Mouse (Mus musculus) limb, embryonic 11.5 days (tissue): Measurements from ENCODE around the gene Rap1gap. TPM values are rescaled to one million over a fixed set of nuclear protein-coding genes. Genes with fewer than 3 reads are reported as not detected.

ENCODE experiments used
- ATAC-seq: fragments of 200-750 bp; cut with Nextera tagmentation; 2 replicates; pipeline ENCODE4 v1.8.0; 2017; ENCODE audit warnings: low read depth; ENCODE audit not compliant: insufficient number of reproducible peaks, low FRiP score, low TSS enrichment
- DNase-seq: peaks from one replicate; pipeline ENCODE4 v3.0.0-alpha.2; 2015; ENCODE audit warnings: low spot score
- H3K27ac ChIP-seq: fragments of 300-500 bp; sonication (generic); replicated peaks from 2 replicates; pipeline ENCODE4 v1.5.1; 2014; ENCODE audit warnings: low read depth, mild to moderate bottlenecking, low read length
- H3K27me3 ChIP-seq: fragments of 300-500 bp; sonication (generic); 2 replicates; pipeline ENCODE4 v1.6.1; 2014; ENCODE audit warnings: mild to moderate bottlenecking, low read length, mixed read lengths; ENCODE audit not compliant: control insufficient read depth, insufficient read depth
- H3K36me3 ChIP-seq: fragments of 300-500 bp; sonication (generic); 2 replicates; pipeline ENCODE4 v1.6.1; 2014; ENCODE audit warnings: mild to moderate bottlenecking, low read length, moderate library complexity, mixed read lengths; ENCODE audit not compliant: control insufficient read depth, insufficient read depth
- H3K4me1 ChIP-seq: fragments of 300-500 bp; sonication (generic); 2 replicates; pipeline ENCODE4 v1.6.1; 2014; ENCODE audit warnings: low read length, mixed read lengths; ENCODE audit not compliant: control insufficient read depth, insufficient read depth
- H3K4me2 ChIP-seq: fragments of 300-500 bp; sonication (generic); 2 replicates; pipeline ENCODE4 v1.6.1; 2014; ENCODE audit warnings: low read depth, mild to moderate bottlenecking, moderate library complexity; ENCODE audit not compliant: severe bottlenecking
- H3K4me3 ChIP-seq: fragments of 300-500 bp; sonication (generic); 2 replicates; pipeline ENCODE4 v1.5.1; 2014; ENCODE audit warnings: low read depth, low read length
- H3K9ac ChIP-seq: fragments of 300-500 bp; sonication (generic); 2 replicates; pipeline ENCODE4 v1.6.1; 2014; ENCODE audit warnings: mild to moderate bottlenecking, low read length
- H3K9me3 ChIP-seq: fragments of 300-500 bp; sonication (generic); 2 replicates; pipeline ENCODE4 v1.6.1; 2016; ENCODE audit warnings: low read length; ENCODE audit not compliant: control insufficient read depth
- WGBS: fragments of 180-500 bp; shearing (Covaris S2); extraction: QIAGEN DNeasy Blood & Tissue Kit; methylation state at CpG from one replicate; pipeline ENCODE4 v1.1.7; 2014; 5-methylcytosine and 5-hydroxymethylcytosine counted together
- polyA plus RNA-seq: library from polyadenylated mRNA; unstranded; fragments of >200 nt; fragmentation: Nextera tagmentation; extraction: Ambion mirVana; gene quantifications from 2 replicates; pipeline ENCODE4 v1.2.1, GENCODE M21; 2014

Rap1gap gene
- polyA plus RNA-seq, 1 experiment from 2014 or later = 5.3 TPM

DNA sequence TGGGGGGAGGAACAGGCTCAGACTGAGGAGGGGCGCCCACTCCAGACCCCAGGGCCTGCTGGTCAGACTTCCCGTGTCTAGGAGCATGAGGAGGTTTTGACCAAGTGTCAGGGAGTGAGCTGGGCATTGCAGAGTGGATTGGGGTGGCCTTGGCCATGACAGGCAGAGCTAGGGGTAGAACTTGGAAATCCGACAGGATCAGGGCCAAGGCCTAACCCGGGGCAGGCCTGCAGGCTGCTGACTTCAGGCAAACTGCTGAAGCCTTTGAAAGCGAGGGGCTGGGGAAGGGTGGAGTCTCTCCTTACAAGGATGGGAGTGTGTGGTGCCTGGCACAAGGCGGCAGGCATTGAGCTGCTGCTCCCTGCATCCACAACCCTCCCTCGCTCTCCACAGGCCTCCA, 52.5 kb downstream of the Rap1gap start:
- 54% methylated on average over 7 of the region's 7 CpGs for WGBS
- no peaks in the 10 kb centered on the region for H3K36me3 ChIP-seq
- H3K4me1 ChIP-seq = peaks cover 11% of the 10 kb centered on the region
- no peak for DNase-seq
- H3K9me3 ChIP-seq = no peaks in the 10 kb centered on the region
- H3K4me3 ChIP-seq = no peak overlapping the region
- H3K4me2 ChIP-seq = no peak overlapping the region
- H3K27ac ChIP-seq = no peak overlapping the region
- no peak for ATAC-seq
- no peak overlapping the region for H3K9ac ChIP-seq
- H3K27me3 ChIP-seq = 0 out of 2 replicates have a peak, but pooled peaks cover 4% of the 10 kb centered on the region

DNA sequence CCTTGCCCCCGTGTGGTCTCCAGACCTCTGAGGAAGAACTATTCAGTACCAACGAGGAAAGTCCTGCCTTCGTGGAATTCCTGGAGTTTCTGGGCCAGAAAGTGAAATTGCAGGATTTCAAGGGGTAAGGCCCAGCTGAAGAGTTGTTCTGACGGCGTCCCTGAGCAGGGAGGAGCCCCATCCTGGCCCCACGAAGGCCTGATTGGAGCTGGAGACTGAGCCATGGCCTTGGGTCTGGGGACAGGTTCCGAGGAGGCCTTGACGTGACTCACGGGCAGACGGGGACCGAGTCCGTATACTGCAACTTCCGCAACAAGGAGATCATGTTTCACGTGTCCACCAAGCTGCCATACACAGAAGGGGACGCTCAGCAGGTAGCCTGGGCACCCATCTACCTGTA, 53.1 kb downstream of the Rap1gap start:
- no peak overlapping the region for H3K4me2 ChIP-seq
- H3K4me3 ChIP-seq = no peak overlapping the region
- no peak for ATAC-seq
- H3K4me1 ChIP-seq = peaks cover 11% of the 10 kb centered on the region
- no peaks in the 10 kb centered on the region for H3K9me3 ChIP-seq
- H3K27ac ChIP-seq = no peak overlapping the region
- WGBS = 65% methylated on average over 15 of the region's 15 CpGs
- no peaks in the 10 kb centered on the region for H3K36me3 ChIP-seq
- 0 out of 2 replicates have a peak, but pooled peaks cover 4% of the 10 kb centered on the region for H3K27me3 ChIP-seq
- H3K9ac ChIP-seq = no peak overlapping the region
- no peak for DNase-seq

DNA sequence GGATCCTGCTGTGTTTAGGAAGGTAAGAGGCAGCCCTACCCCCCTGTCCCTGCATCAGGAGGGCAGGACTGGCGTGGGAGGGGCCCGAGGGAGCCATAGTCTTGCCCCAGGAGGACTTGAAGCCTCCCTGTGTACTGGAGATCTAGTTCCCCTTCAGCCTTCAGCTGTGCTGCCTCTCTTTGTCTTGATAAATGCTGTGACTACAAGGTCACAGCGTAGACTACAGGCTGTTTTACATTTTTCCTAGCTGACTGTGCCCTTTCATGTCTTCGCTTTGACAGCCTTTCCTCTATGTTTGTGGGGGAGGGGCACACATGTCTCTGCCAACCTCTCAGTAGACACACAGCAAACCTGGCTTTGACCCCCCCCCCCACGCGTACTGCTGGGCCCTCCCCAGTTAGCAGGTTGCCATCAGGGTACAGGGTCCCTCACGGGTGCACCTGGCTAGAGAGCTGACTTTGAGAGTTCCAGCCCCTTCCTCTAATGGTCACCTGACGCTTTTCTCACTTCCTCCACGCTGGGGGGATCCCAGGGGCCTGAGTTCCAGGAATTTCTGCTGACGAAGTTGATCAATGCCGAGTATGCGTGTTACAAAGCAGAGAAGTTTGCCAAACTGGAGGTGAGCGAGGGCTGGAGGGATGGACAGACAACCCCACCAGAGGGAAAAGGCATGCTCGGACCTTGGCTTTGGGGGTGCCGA, 55.0 kb downstream of the Rap1gap start:
- H3K9ac ChIP-seq = no peak overlapping the region
- peak overlapping the region; percentile 3; the same call in 1 of the 2 replicates for H3K4me2 ChIP-seq
- H3K4me3 ChIP-seq = no peak overlapping the region
- no peak for ATAC-seq
- WGBS = 27% methylated on average over 15 of the region's 15 CpGs
- no peak overlapping the region for H3K27ac ChIP-seq
- no peaks in the 10 kb centered on the region for H3K36me3 ChIP-seq
- no peaks in the 10 kb centered on the region for H3K9me3 ChIP-seq
- DNase-seq = no peak
- 0 out of 2 replicates have a peak, but pooled peaks cover 8% of the 10 kb centered on the region for H3K27me3 ChIP-seq
- H3K4me1 ChIP-seq = peaks cover 17% of the 10 kb centered on the region

DNA sequence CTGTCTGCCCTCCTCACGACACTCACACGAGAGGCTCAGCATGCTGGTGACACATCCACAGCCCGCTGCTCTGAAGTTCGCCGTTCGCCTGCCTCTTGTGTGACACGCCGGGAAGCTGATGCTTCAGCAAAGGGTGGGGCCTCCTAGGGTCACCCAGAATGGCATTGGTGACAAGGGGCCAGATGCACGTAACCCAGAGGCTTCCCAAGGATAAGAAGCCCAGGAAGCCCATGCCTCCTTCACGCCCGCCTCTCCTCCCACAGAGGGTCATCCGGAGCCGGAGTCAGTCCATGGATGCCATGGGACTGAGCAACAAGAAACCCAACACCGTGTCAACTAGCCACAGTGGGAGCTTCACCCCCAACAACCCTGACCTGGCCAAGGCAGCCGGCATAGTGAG, 57.0 kb downstream of the Rap1gap start:
- 90% methylated on average over 15 of the region's 15 CpGs for whole genome bisulfite sequencing
- no peak overlapping the region for H3K4me2 ChIP-seq
- H3K36me3 ChIP-seq = no peaks in the 10 kb centered on the region
- no peak for DNase-seq
- H3K27ac ChIP-seq = no peak overlapping the region
- 0 out of 2 replicates have a peak, but pooled peaks cover 8% of the 10 kb centered on the region for H3K27me3 ChIP-seq
- H3K9ac ChIP-seq = no peak overlapping the region
- no peaks in the 10 kb centered on the region for H3K9me3 ChIP-seq
- no peak overlapping the region for H3K4me3 ChIP-seq
- peaks cover 18% of the 10 kb centered on the region for H3K4me1 ChIP-seq
- no peak for ATAC-seq

DNA sequence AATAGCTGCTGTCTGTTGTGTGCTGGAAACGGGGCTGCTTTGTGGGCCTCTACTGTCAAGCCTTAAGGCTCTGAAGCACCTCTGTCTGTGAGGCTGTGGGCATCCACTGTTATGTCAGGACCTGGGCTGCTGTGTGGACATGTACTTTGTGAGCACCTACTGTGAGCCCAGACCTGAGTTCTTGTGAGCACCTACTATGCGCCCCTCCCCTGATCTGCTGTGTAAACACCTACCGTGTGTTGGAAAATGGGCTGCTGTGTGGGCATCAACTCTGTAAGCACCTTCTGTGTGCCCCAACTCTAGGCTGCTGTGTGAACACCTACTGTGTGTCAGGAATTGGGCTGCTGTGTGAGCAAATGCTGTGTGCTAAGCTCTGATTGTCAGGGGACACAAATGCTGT, 57.7 kb downstream of the Rap1gap start:
- DNase-seq (no peak), ATAC-seq (no peak)
- no peak overlapping the region for H3K4me2 ChIP-seq
- H3K36me3 ChIP-seq = no peaks in the 10 kb centered on the region
- peaks cover 20% of the 10 kb centered on the region for H3K4me1 ChIP-seq
- WGBS = 83% methylated on average over 3 of the region's 3 CpGs
- no peak overlapping the region for H3K4me3 ChIP-seq
- no peaks in the 10 kb centered on the region for H3K9me3 ChIP-seq
- no peak overlapping the region for H3K9ac ChIP-seq
- 0 out of 2 replicates have a peak, but pooled peaks cover 8% of the 10 kb centered on the region for H3K27me3 ChIP-seq
- no peak overlapping the region for H3K27ac ChIP-seq

DNA sequence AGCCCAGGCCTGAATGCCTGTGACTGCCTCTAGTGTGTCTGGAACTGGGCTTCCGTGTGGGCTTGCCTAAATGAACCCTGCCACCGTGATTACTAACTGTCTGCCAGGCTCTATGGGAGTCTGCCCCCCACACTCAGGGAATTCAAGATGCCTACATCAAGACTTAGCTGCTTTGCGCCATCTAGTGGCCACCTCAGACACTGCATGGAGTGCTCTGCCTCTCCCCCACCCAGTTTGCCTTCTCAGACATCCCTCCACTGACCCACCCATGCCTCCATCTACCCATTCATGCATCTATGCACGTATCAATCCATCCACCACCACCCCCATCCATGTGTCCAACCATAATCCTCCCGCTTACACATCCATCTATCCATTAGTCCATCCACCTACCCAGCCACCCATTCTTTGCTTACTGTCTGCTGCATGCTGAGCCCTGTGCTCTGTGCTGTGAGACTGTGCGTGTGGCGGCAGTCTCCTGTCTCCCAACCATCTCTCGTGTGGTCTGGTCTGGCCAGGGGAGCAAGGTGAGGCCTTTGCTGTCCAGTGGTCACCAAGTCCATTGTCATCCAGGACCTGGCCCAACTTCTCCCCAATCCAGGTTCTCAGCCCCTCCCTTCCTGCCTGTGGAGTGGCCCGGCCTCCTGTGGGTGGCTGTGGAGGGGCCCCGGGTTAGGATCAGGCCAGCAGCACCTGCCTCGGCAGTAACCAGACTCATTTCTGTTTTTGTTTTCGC, 58.3 kb downstream of the Rap1gap start:
- H3K9ac ChIP-seq = no peak overlapping the region
- H3K36me3 ChIP-seq = no peaks in the 10 kb centered on the region
- H3K4me2 ChIP-seq = no peak overlapping the region; the same call in none of the 2 replicates
- ATAC-seq (no peak), DNase-seq (peak; percentile 86)
- no peaks in the 10 kb centered on the region for H3K9me3 ChIP-seq
- no peak overlapping the region for H3K4me3 ChIP-seq
- H3K27ac ChIP-seq = no peak overlapping the region
- whole genome bisulfite sequencing = 19% methylated on average over 12 of the region's 12 CpGs
- H3K4me1 ChIP-seq = peaks cover 25% of the 10 kb centered on the region
- H3K27me3 ChIP-seq = 0 out of 2 replicates have a peak, but pooled peaks cover 8% of the 10 kb centered on the region

DNA sequence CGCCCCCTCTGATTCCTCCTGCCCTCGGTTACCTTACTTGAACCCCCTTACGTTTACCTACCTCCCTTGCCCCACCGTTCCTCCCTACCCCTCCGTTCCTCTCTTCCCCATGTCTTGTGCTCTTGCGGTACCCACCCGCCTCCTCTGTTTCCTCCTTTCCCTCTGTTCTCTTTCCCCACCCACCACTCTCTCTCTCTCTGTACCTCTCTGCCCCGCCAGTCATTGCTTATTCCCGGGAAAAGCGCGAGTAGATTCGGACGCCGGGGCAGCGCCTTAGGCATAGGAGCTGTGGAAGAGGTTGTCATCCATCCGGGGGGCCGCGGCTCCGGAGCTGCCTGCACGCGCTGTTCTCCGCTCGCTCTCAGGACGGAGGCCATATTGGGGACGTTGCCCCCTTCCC, 59.0 kb downstream of the Rap1gap start:
- Histone ChIP-seq H3K4me3 (no peak overlapping the region), H3K27ac (no peak overlapping the region), H3K36me3 (no peaks in the 10 kb centered on the region), H3K9me3 (no peaks in the 10 kb centered on the region), H3K9ac (no peak overlapping the region), H3K4me2 (peak overlapping the region; percentile 32), H3K27me3 (peaks cover 13% of the 10 kb centered on the region), H3K4me1 (peaks cover 27% of the 10 kb centered on the region)
- DNase-seq = no peak
- no peak for ATAC-seq
- 34% methylated on average over 25 of the region's 25 CpGs for WGBS

DNA sequence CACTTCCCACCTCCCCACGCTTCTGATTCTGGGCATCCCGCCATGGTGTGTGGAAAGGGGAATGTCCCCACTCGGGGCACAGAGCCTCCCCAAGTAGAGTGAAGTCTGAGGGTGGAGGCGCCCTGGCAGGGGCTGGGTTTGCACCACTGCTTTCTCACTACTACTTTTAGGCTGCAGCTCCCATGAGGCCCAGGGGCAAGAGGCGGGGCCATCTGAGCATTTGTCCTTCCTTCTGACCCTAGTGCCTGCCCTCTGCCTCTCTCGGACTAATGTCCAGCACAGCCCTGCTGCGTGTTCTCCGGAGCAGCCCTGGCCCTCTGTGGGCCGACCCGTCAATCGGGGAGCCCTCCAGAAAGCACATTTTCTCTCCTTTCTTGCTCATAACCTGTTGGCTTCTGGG, 59.7 kb downstream of the Rap1gap start:
- no peak overlapping the region for H3K27ac ChIP-seq
- no peaks in the 10 kb centered on the region for H3K9me3 ChIP-seq
- no peak overlapping the region for H3K4me3 ChIP-seq
- peaks cover 28% of the 10 kb centered on the region for H3K4me1 ChIP-seq
- peak overlapping the region; percentile 32 for H3K4me2 ChIP-seq
- H3K36me3 ChIP-seq = no peaks in the 10 kb centered on the region
- DNase-seq (no peak), ATAC-seq (no peak)
- peaks cover 20% of the 10 kb centered on the region for H3K27me3 ChIP-seq
- WGBS = 40% methylated on average over 11 of the region's 11 CpGs
- H3K9ac ChIP-seq = no peak overlapping the region
